Mouse (Mus musculus) adrenal gland, postnatal 4 days (tissue): ENCODE results near the gene Zbtb25. TPM values are rescaled to one million over a fixed set of nuclear protein-coding genes. Genes with fewer than 3 reads are reported as not detected.

Experiments
- DNase-seq, 2 experiments: peaks; one replicate each; pipeline ENCODE4 v3.0.0; 2021 to 2022; ENCODE audit warnings: low spot score in 2 of 2, mixed read lengths in 2 of 2
- total RNA-seq, 2 experiments: library from RNA; stranded (reverse); gene quantifications; 2 replicates each; pipeline ENCODE4 v1.2.3; 2021

Gene Zbtb25
- total RNA-seq, 2 experiments from 2014 or later: 16.5 to 16.6 TPM

DNA sequence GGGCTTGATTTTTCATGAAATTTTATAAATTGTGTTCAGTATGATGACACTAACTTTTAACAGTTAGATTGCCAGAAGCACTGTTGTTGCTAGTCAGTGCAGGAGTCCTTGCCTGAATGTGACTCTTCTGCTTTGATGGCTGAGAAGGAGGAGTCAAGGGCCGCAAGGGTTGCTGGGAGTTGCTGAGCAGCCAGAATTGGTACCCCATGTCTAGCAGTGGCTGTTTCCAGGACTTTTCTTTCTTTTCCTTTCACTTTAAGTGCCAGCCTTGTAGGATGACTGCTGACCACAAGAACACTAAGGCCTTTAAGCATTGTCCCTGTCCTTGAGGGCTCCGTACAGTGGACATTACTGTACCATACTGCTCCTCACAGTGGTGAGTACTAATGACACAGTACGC, 8.3 kb upstream of the Zbtb25 start:
- DNase-seq: no peak

DNA sequence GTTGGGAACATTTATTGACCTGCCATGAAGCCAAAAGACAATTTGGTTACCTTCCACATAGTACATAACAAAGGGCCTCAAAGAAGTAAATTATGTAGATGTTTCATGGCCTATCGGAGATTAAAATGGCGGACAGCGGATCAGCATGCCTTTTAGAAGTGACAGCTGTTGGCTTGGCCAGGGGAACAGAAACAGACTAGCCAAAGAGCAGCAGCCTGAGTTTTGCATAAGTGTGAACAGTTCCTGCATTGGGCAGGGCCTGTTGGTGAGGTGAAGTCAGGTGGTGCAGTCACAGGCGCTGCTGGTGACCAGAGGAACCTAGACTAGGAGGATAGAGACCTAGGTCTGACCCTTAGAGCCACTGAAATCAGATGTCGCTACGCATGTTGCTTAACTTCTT, 7.7 kb upstream of the Zbtb25 start:
- DNase-seq: no peak

DNA sequence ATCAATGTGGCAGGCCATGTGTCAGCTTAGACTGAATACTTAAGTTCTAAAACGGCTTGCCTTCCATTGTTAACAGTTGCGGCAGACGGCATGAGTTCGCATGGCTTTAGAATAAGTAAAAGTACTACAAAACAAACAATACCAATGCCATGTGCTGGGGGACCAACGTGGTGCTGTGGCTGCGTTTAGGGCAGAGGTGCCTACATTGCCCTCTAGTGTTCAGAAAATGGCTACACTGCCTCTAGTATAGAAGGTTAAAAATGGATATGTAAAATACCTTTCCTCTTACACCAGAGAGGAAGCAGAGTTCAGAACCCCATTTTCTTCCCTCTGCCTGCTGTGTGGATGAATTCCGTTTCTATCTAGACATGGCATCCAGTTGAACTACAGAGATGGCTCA, 7.2 kb upstream of the Zbtb25 start:
- no peak for DNase-seq

DNA sequence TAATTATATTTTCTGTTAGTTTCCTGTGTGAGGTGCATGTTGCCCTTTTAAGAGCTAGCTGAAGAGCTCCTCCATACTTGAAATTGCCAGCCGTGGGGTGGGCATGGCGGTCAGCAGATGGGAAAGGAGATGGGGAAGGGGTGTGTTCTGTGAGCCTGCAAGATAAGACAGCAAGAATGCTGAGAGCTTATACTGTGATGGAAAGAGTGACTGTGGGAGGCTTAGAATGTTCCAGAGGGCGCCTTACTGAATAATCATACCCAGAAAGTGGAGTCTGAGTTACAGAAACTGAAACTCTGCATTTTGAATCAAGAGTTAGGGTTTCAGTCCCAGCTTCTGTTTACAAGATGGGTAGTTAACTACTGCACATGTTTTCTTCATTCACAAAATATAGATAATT, 6.1 kb upstream of the Zbtb25 start:
- no peak for DNase-seq

DNA sequence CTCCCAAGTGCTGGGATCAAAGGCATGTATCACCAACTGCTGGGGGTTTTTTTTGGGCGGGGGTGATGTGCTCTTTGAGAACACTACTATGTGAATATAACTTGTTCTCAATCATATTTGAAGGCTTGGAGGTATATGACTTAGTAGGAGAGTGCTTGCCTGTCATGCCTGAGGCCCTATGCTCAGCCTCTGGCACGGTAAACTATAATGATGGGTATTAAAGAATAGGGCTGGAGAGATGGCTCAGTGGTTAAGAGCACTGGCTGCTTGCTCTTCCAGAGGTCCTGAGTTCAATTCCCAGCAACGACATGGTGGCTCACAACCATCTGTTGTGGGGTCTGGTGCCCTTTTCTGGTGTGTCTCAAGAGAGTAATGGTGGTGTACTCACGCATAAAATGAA, 5.5 kb upstream of the Zbtb25 start:
- DNase-seq: no peak

DNA sequence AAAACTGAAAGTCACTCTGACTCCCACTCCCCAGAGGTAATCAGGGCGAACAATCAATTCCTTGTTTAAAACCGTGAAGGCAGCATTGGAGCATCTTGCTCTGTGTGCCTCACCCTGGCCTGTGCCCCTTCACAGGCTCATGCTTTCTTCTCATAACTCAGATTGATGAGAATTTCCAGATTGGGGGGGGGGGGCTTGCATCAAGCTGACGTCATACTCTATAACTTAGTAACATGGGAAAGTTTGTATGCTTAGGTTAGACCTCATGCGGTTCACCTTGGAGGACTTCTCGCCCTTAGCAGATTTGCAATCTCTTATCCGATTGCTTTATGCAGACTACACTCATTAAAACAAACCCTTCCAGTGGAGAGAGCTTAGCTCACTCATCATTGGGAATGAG, 4.6 kb upstream of the Zbtb25 start:
- no peak for DNase-seq

DNA sequence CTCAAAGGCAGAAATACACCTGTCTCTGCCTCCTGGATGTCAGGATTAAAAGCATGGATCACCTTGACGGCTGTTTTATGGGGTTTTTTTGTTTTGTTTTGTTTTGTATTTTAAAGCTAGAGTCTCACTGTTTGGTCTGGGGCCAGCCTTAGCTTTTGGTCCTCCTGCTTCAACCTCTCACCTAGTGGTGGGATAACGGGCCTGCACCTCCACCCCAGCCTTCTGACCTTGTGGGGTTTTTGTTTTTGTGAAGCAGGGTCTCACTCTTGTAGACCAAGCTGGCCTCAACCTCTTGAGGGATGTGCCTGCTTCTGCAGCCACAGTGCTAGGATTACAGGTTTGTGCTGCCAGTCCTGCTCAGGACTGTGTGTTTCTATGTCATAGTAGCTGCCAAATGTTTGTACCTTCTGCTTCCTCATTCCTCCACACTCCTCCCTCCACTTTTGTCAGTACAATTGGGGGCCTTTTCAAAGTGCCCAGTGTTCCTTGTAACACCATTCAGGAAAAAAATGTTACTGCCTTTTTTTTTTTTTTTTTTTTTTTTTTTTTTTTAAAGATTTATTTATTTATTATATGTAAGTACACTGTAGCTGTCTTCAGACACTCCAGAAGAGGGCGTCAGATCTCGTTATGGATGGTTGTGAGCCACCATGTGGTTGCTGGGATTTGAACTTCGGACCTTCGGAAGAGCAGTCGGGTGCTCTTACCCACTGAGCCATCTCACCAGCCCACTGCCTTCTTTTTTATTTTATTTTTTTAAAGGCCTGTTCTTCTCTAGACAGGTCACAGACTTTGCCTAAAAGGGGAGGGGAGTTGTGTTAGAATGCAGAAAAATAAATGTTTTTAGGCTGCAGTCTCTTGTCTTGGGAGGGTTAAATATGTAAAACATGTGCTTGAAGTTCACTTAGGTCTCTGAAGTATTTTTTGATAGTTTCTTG, 3.7 kb upstream of the Zbtb25 start:
- DNase-seq: no peak

DNA sequence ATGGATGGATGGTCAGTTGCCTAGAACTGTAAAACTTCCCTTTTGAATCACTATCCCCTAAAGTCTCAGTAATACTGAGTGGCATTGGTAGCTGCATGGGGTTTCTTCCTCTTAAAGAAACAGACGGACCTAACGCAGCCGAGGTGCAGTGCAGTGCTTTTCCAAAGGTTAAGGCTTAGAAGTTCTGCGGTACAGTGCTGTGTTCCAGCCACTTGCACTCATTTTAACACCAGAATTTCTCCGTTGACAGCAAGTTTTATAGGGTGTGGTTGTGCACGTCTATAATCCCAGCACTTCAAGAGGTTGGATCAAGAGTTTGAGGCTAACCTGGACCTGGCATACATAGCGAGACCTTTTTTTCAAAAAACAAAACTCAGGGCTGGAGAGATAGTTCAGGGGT, 2.6 kb upstream of the Zbtb25 start:
- no peak for DNase-seq

DNA sequence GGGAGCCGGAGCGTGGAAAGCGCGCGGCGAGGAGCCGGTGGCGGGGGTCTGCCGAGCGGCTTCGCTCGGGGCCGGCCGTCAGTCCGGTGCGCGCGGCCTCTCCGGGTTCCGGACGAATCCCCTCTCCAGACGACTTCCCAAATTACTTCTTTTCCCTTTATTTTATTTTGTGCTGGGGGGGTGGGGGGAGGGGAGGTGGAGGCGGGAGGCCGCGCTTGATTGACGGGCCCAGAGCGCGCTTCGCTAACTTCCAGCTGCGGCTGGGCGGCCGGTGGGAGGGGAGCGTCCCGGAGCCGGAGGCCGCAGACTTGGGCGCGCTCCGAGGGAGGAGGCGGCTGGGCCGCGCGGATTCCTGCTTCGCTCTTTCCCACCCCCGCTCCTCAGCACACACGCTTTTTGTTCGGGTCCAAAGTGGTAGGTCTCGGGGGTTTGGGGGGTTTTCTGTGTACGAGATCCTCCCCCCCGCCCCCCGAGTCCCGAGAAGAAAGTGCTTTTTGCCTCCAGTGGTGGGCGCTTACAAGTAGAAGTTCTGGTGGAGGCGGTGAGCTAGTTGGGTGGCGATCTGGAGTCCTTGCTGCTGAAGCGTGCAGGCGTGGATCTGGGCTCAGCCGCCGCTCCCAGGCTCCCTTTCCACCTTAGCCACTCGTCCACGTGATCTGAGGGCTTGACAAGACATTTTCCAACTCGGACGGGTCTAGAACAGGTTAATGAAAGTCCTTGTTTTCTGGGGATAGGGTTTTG, 1.6 kb upstream of the Zbtb25 start:
- DNase-seq: peak; percentile 61 to 64

DNA sequence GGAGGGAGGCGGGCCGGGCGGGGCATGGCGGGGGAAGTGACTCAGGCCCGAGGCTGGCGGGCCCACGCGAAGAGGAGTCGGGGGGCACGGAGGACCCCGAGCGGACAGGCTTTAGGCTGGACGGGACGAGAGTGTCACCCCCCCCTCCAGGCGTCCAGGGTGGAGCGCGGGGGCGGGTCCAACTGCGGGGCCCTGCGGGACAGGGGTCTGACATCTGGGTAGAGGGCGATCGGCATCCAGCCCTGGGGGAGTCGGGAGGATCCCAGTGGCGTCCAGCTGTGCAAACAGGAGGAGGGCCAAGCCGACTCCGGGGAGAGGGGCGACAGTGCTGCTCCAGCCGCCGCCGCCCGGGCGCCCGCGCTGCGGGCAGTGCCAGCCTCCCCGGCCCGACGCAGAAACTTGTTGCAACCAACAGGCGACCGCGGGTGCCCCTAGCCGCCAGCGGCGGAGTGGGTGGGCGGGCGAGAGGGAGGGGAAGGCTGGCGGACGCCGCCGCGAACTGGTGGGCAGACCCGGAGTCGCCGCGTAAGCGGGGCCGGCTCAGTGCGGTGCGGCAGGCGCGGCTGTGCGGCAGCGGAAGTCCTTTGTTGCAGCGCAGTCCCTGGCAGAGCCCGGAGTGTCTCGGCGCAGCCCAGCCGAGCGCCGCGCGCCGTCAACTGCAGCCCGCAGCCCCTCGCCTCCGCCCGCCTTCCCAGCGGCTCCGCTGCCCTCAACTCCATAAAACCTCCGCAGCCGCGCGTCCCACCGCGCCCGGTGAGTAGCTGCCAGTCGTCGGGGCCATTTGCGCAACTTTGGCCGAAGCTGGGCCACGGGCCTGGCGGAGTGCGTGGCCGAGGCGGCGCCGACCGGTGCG, 802 bp upstream of the Zbtb25 start, which contains the start of gene Zbtb1:
Gene Zbtb1 (plus strand): TSS at position 289 of the 853 bp plus-strand sequence.
- DNase-seq: peak; percentile 55 to 67

DNA sequence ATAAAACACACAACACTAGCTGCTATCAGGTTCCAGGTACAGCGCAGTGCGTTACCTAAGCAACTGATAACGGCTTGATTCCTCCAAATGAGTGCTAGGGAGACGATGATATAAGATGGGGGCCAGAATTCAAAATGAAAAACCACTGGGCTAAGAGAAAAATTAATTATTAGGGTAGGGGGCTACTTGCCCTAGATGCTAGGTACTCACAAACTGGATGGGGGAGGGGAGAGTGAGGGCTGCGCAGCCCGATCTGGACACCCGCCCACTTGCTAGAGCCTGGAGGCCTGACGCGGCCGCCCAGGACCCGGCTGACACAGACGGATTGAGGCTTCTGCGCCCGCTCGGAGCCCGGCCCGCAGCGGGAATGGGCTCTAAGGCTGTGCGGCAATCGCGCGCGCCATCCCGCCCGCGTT, 604 bp downstream of the Zbtb25 start:
- no peak for DNase-seq

DNA sequence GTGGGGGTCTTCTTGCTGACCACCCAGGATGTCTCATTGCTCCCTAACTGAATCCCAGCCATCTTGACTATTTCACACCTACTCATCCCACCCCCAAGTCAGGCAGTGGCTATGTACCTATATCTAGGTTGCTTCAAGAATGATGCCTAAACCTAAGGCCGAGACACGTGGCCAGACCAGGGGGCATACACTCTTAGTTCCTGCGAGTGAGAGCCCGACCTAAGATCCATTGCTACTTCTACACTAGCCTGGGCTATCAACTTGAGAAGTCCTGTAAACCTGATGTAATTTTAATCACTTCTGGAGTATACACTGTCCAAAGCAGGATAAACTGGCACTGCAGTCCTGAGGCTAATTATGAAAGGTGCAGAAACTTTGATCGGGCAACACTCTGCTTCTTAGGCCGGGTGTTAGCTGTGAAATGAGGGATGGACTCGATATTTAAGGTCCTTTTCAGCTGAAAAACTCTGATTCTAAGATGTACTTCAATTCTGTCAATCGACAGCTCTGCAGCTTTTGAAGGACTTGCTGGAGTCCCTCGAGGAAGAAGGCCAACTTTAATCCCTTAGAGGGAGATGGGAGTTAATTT, 1.1 kb downstream of the Zbtb25 start:
- DNase-seq: no peak

DNA sequence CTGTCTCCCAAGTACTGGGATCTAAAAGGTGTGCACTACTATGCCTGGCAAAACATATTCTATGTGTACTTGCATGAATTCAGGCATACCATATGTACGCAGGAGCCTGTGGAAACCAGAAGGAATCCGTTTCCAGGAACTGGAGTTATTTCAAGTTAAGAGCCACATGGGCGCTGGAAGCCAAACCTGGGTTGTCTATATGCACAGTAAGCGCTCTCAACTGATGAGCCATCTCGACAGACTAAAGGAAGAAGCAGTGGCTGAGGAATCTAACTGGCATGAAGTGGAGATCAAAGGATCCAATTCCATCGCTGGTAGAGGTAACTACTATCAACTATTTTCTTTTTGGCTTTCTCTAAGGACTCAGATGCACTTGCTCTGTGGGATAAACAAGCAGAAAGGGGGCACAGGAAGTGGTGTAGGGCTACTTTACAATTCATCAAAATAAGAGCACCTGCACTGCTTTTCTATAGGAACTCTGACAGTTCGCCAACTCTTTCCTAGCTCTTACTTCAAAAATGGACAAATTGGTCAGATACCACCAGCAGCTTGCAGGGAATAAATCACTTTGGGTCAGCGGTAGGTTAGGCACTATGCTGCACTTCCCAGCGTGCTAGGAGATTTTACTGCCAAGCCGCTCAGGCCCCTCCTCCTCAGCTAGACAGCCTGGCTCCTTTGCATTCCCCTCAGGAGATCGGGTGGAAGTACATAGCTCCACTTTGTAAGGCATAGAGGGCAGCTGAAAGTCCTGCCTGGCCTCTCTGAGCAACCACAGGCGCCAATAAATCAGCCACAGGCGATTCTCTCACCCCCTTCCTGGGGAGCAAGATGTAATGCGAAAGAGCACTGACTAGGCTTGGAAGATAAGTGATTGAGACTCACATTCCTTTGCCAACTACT, 2.1 kb downstream of the Zbtb25 start:
- DNase-seq: no peak

DNA sequence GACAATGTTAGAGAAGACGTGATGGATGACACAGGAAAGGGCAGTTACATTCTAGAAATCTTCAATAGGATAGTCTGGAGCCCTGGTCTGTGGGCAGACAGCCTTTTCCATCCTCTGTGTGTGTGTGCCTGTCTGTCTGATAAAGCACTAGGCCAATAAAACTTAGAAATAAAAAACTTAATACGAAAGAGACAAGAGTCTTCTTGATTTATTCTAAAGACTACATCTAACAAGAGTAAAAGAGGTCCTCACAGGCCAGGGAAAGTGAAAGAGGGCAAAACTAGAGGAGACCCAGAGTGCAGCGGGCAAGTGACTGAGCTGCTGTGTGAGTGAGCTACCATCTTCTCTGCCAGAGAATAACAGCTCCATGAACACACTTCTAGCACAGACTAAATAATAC, 3.1 kb downstream of the Zbtb25 start:
- DNase-seq: no peak

DNA sequence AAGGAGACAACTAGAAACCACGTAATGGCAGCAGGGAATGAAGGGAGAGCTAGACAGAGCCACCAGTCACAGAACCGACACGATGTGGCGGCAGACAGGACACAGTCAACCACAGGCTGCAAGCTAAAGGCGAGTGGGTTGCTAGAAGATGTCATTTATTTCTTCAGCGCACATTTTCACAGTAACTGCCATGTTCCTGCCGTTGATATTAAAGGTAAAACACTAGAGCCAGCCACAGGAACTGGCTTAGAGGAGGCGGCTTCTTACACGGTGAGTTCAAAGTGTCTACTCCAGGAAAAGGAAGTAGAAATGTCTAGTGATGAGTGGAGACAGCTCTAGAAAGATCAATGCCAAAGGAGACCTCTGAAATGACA, 7.1 kb downstream of the Zbtb25 start:
- no peak for DNase-seq

DNA sequence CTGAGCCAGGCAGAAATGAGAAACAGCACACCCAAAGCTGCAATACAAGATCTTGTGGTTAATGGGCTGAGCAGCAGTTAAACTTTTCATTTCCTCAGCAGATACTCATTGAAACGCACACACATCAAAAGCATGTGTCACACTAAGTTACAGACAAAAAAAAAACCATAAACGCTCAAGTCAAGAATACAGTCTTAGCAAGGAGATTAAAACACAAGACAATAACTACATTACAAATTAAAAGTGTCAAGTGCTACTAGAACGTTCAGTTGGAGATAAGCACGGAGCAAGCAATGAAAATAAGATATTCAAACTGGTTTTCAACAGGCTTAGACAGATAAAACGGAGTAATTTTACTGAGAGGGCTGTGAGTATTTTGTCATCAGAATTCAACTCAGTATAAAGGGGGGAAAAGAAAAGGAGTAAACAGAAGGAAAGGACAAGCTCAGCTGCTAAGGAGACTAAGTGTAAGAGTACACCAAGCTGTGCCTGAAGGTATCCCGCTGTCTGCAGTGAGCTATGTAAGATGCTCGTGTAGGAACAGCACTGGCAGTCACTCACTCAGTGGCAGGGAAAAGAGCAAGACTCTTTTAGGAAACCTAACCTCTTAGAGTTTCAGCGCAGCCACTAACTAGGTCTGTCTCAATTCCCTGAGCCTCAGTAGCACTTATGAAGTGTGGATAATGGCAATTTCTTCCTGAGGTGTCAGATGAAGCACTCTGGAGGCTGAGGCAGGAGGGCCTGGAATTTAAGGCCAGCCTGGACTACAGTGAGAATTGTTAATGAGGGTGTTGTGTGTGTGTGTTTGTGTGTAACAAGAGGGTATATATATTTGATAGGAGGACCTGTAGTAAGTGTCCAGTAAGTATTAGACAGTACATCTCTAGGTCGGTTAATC, 7.7 kb downstream of the Zbtb25 start:
- no peak for DNase-seq

DNA sequence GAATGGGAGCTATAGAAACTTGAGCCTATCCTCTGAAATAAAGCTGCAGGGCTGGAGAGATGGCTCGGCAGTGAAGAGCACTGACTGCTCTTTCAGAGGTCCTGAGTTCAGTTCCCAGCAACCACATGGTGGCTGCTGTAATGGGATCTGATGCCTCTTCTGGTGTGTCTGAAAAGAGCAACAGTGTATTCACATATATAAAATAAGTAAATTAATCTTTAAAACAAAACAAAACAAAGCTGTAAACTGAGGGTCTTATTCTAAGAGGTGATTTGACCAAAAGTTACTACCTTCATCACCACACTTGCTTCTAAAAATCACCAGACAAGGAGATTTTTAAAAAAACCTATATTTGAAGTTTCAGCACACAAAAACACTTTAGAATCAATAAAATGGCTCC, 8.5 kb downstream of the Zbtb25 start:
- no peak for DNase-seq

DNA sequence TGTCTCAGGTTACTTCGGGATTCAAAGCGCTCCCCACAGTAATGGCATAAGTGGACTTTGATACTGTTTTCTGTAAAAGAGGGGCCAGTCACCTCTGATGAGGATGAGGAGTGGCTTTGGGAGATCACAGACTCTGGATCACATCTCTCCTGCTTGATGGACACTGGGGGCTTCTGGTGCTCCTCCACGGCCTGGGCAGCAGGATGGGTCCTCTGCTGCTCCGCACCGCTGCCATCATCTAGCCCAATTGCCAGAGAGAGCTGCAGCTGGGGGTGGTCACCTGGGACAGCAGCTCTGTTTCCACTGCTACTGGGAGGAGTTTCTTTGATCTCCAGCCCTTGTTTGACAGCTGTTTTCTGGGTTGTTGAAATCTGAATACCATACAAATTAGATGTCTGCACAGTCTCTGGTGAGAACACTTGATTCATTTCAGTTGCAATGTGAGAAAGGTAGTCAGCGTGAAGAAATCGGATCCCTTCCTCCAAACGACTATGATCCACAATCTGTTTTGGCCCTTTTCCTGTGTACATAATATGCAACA, 19.7 kb downstream of the Zbtb25 start:
- no peak for DNase-seq
